Mouse (Mus musculus): ENCODE results near the gene Ctf1.

- no peak for TF ChIP-seq CTCF (IDR thresholded peaks at IDR 0.05; ENCODE audit: insufficient read depth, low read depth, low read length)
- TF ChIP-seq POLR2A (IDR thresholded peaks at IDR 0.05; ENCODE audit: insufficient read depth, low read depth, low read length): no peak
These were observed 7.9 kb upstream of the Ctf1 start for GRCm38 (mm10) chr7:127704598-127704997.

Data from olfactory bulb, adult 2 months (tissue).